Mouse (Mus musculus): ENCODE data around the gene Omg.

Gene Omg

DNA sequence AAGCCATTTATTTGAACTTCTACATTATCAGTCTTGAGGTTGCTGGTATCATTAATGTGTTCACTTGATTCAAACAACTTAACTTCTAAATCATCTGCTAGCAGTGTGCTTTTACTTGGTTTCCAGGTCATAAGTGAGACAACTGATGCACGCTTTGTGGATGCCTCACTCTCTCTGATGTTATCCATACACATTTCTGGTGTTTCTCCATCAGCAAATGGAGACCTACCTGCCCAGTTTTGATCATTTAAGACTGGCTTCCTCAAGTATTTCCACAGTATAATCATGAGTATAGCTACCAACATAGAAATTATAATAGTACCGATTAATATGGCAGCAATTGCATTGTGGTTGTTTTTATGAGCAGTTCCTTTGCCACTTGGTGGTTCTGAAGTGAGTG, 11.9 kb upstream of the Omg start:
- DNase-seq (ENCODE audit: low spot score in 2 of 2) = no peak

DNA sequence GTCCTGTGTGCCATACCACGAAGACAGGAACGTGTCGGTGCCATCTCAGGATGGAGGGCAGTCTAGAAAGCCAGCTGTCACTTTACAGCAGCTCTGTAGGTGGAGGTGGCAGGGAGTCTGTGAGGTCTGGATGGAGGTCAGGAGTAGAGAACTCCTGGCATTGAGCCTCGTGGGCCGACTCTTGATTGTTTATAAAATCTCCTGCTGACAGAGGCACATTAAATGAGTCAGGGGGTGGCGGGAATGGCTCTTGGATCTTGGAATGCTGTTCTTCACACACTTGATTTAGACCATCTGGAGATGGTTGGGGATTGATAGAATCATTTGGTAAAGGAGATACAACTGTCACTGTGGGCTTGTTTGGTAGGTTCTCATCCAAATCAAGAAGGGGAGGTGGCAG, 11.4 kb upstream of the Omg start:
- DNase-seq (ENCODE audit: low spot score in 2 of 2) = no peak

DNA sequence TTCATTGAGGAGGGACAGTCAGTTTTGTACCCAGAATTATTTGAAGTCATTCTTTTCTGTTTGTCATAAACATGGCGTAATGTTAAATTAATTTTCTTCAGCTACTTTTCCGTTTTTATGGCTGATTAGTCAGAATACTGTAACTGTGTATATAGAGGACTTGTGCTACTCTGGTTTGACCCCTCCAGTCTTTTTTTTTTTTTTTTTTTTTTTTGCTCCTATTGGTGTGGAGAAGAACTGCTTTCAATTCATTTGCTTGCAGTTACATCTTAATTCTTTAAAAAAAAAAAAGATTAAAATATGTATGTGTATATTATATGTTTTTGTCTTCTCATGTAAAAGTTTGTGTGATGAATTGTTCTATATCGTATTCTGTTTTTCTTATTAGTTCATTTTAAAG, 8.1 kb upstream of the Omg start:
- no peak for DNase-seq (ENCODE audit: low spot score in 2 of 2)

GRCm38 (mm10) chr11:79504506-79504905, 622 bp upstream of the Omg start:
- DNase-seq (ENCODE audit: low spot score in 2 of 2) = no peak

DNA sequence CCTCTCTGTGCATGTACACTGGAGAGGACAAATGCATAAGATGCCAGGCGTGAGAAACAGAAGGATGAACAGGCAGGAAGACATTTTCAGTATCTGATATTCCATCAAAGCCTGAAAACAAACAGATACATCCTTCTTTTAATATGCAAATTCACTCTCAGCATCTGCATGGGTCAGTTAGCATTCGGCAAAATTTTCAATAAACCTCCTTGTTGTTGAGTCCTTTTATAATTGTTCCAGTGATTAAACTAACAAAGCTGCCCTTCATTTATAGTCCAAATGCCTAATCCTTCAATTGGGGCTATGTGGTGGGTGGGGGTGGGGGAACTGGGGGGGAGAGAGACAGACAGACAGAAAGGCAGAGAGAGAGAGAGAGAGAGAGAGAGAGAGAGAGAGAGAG, 967 bp downstream of the Omg start:
- DNase-seq (ENCODE audit: low spot score in 2 of 2) = no peak

- DNase-seq (ENCODE audit: low spot score in 2 of 2) = no peak
These were observed 8.7 kb downstream of the Omg start for GRCm38 (mm10) chr11:79494976-79495800.

DNA sequence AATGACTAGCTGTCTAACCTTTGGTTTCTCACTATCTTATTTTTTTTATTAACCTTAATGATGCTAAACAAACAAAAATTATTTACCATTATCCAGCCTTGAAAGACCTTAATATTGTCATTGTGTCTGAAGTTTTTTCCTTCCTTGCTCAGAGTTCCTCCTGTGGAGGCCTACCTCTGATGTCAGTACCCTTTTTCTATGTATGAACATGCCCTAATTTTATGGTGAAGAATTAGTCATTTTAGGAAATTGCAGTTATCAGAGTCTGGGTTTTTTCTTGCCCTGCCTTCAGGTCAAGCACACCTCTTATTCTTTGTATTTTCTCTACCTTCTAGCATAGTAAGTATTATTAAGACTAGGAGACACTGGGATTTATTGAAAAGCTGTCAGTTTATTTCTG, 19.2 kb downstream of the Omg start:
- no peak for DNase-seq (ENCODE audit: low spot score in 2 of 2)

DNA sequence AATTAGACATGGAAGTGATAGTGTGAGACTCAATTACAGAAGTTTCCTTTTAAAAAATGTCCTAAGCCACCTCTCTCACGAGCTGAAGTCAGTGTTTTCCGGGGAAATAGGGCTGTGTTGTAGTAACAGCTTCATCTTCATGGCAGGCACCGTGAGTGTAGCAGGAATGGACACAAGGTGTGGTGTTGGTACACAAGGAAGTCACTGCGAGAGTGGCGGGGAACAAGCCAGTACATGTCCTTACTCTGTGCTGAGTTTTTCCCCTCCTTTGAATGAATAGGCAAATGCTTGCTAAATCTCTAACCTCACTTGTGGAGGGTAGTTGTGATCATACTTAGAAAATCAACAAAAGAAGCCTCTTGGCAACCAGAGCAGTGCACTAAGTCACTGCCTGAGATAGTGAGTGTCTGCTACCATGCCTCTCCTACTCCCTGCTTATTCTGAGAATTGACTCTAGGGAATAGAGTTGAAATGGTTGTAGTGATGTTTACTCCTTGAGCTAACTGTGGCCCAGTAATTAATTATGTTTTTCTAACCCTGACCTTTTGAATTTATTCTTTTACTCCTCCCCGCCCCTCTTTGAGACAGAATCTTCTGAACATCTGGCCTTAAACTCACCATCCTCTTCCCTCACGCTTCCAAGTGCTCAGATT, 19.9 kb downstream of the Omg start:
- DNase-seq (ENCODE audit: low spot score in 2 of 2) = no peak

- DNase-seq (ENCODE audit: low spot score in 2 of 2) = no peak
These were observed 20.5 kb downstream of the Omg start for GRCm38 (mm10) chr11:79483392-79483791.

DNA sequence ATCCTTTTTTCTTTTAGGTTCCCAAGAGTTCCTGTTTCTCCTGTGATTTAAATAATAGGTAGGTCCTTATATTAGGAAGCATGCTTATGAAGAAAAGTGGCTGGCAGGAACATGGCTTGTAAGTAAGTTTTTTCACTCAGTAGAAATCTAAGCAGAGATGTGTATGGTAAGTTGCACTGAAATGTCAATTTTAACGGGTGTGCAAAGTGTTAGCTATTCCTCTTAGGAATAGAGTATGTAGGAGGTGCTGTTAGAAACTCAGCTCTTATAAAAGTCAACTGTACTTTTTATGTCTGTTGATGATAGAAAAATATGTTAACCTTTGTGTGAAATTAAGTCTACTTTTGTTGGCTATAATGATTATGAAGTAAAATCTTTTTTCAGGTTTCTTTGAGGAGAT, 35.8 kb downstream of the Omg start:
- DNase-seq (ENCODE audit: low spot score in 2 of 2) = no peak

GRCm38 (mm10) chr11:79460756-79461450, 43.0 kb downstream of the Omg start:
- DNase-seq (ENCODE audit: low spot score in 2 of 2) = no peak

DNA sequence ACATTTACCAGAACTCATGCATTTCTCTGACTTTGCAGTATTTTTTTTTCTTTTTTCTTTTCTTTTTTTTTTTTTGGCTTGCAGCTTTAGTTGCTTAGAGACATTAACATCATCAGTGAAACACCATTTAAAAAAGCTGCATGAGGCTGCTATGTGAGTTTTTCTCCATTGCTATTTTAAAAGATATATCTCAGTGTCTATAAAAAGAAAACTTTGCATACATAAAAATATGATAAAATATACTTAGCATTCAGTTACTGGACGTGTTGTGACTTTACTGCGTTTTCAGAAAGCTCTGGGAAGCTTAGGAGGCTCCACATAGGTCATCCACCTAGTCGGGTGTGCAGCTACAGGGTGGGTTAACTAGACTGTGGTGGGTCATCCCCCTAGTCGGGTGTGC, 44.0 kb downstream of the Omg start:
- DNase-seq (ENCODE audit: low spot score in 2 of 2) = no peak

DNA sequence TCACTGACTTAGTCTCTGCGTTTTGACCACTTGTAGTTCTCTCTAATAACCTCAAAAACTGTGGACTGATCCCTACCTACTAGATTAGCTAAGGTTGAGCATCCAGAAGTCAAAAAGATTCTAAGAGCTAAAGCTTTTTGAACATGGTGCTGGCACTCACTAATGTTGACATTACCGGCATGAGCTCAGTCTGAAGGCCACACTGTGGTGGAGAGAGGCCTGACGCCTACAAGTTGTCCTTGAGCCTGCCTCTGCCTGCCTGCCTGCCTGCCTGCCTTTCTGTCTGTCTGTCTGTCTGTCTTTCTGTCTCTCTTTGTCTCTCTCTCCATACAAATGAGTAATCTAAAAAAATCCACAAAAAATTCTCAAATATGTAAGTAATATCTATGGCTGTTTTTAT, 46.0 kb downstream of the Omg start:
- no peak for DNase-seq (ENCODE audit: low spot score in 2 of 2)

DNA sequence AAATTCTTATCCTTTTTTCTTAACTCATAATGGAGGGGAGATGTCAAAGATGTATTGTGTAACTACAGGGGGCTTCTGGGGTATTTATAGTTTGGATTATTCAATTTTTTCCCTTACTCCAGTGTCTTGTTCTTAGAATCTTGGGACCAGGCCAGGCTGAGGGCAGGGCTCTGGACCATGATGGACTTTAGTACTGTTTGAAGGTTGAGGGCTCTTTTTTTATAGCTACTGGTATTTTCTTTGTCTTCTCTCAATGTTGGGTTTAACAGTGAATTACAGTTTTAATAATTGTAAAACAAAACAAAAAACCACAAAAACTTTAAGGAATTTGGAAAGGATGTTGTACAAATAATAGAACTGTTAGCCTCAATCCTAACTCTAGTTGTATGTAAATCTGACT, 50.9 kb downstream of the Omg start:
- DNase-seq (ENCODE audit: low spot score in 2 of 2) = no peak

Measured in frontal cortex, postnatal 36 days (tissue).